ENCODE assay signal across 8 mouse cellular contexts in the genomic region with DNA sequence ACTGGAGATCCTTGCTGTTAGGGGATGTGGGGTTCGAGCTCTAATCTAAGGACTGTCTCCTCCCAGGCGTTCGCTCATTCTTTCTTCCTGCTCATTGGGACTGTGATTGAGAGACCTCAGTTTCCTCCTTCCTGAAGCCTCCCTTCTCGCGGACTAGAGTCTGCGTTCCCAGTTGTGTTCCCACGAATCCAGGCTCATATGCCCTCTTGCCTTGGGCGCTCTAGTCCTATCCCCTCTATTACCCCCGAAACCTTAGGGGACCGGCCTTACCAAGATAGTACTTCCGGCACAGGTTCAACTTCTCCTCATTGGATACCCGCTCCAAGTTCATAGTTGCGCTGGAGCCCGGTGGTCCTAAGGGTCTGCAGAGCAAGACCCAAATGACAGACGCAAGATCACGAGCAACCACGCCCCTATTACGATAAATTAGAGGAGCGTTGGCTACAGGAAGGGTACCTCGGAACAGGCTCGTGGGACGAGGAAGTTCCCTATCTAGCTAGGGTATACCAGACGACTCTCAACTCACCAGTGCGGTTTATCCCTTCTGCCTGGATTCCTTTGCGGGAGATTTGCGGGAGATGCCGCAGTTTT. TPM values are rescaled to one million over a fixed set of nuclear protein-coding genes. Genes with fewer than 3 reads are reported as not detected.
DNase-seq lines count a peak whose midpoint lies in the region; ATAC-seq and TF ChIP-seq lines count a peak whose summit lies in the region.

No protein-coding gene starts in this region.

- H3K9me3 ChIP-seq in limb, embryonic 12.5 days: no peaks in the 10 kb centered on the region
- no peaks in the 10 kb centered on the region for H3K9me3 ChIP-seq in neural tube, embryonic 14.5 days (ENCODE audit: control insufficient read depth, low read length)

- ATAC-seq in erythroblast, adult 5-6 weeks (replicated peaks; ENCODE audit: low FRiP score, poor library complexity, severe bottlenecking): peak; percentile 17
- no peak for ATAC-seq in limb, embryonic 12.5 days (ENCODE audit: insufficient number of reproducible peaks, insufficient read depth, low FRiP score, low TSS enrichment, low read depth)
- 0 out of 2 replicates have a peak, but pooled peaks have one; percentile 1 for ATAC-seq in neural tube, embryonic 14.5 days (ENCODE audit: low read depth)

- DNase-seq in left cerebral cortex, adult 2 months (ENCODE audit: extremely low spot score in 1 of 2, low spot score in 2 of 2): peak in 1 of 2 experiments; percentile 32
- no peak for DNase-seq in left cerebral cortex, adult 11 months (ENCODE audit: low spot score)
- DNase-seq in adipocyte (ENCODE audit: low spot score): peak; percentile 30
- DNase-seq in thymus, adult 18-20 months: no peak
- DNase-seq in gastrocnemius, postnatal 36 days: no peak

- H3K36me3 ChIP-seq in limb, embryonic 12.5 days: peaks cover 30% of the 10 kb centered on the region
- H3K36me3 ChIP-seq in neural tube, embryonic 14.5 days (ENCODE audit: control insufficient read depth, insufficient read depth, low read length): peaks cover 16% of the 10 kb centered on the region

- TF ChIP-seq CTCF in left cerebral cortex, adult 2 months (IDR thresholded peaks at IDR 0.05): no peak

- 2% methylated on average over 27 of the region's 27 CpGs for WGBS in limb, embryonic 12.5 days
- WGBS in neural tube, embryonic 14.5 days: 1% methylated on average over 27 of the region's 27 CpGs

- peaks cover 27% of the 10 kb centered on the region for H3K4me1 ChIP-seq in limb, embryonic 12.5 days (replicated peaks)
- peaks cover 12% of the 10 kb centered on the region for H3K4me1 ChIP-seq in neural tube, embryonic 14.5 days (ENCODE audit: control insufficient read depth, insufficient read depth, low read length)

- peak overlapping the region; percentile 99 for H3K27ac ChIP-seq in left cerebral cortex, adult 2 months
- peak overlapping the region; percentile 75 for H3K27ac ChIP-seq in limb, embryonic 12.5 days
- 0 out of 2 replicates have a peak overlapping the region, but pooled peaks have one; percentile 10 for H3K27ac ChIP-seq in neural tube, embryonic 14.5 days (ENCODE audit: low read depth, low read length)

- intact Hi-C loops in left cerebral cortex, adult 2 months (cut with DNase I): loop anchor here (2.0 kb wide), 1 partner anchor 26 kb away; a partner anchor contains a TSS
- intact Hi-C loops in gastrocnemius, postnatal 36 days (cut with DNase I): no loop called here

- H3K27me3 ChIP-seq in limb, embryonic 12.5 days: no peaks in the 10 kb centered on the region
- no peaks in the 10 kb centered on the region for H3K27me3 ChIP-seq in neural tube, embryonic 14.5 days (ENCODE audit: control insufficient read depth, insufficient read depth, low read length)

- H3K9ac ChIP-seq in limb, embryonic 12.5 days (replicated peaks): peak overlapping the region; percentile 65
- peak overlapping the region; percentile 70 for H3K9ac ChIP-seq in neural tube, embryonic 14.5 days (replicated peaks; ENCODE audit: low read depth, low read length)

- peak overlapping the region; percentile 71 for H3K4me2 ChIP-seq in limb, embryonic 12.5 days
- peak overlapping the region; percentile 69 for H3K4me2 ChIP-seq in neural tube, embryonic 14.5 days (ENCODE audit: low read depth, low read length)

- H3K4me3 ChIP-seq in left cerebral cortex, adult 2 months: peak overlapping the region; percentile 76
- H3K4me3 ChIP-seq in limb, embryonic 12.5 days (replicated peaks): peak overlapping the region; percentile 75
- peak overlapping the region; percentile 78 for H3K4me3 ChIP-seq in neural tube, embryonic 14.5 days (ENCODE audit: low read depth, low read length)

RNA-seq across cellular contexts. Expression of a gene that starts 0.5 kb away (rescaled TPM):
- 10 to 100 TPM; 67.4 to 74.4 TPM for total RNA-seq in left cerebral cortex, adult 2 months (2021)
- 3.5 and 30.1 TPM in 2 replicates for total RNA-seq in erythroblast, adult 5-6 weeks (2015; ENCODE audit: low replicate concordance)
- 30.0 and 39.4 TPM in 2 replicates for total RNA-seq in erythroblast, adult 5-6 weeks (2017; ENCODE audit: low replicate concordance)
- 87.8 and 89.9 TPM in 2 replicates for polyA plus RNA-seq in limb, embryonic 12.5 days (2016; fragmentation: Nextera tagmentation; extraction: Ambion mirVana)
- 99.4 and 99.6 TPM in 2 replicates for polyA plus RNA-seq in neural tube, embryonic 14.5 days (2014; fragmentation: Nextera tagmentation; extraction: Ambion mirVana)
- total RNA-seq in gastrocnemius, postnatal 36 days (2021): 10 to 100 TPM; 51.8 to 52.3 TPM

RNA-seq across cellular contexts. Expression of a gene that starts 0.5 kb away (rescaled TPM):
- 1 to 10 TPM; 6.4 to 8.8 TPM for total RNA-seq in left cerebral cortex, adult 2 months (2021)
- 1.3 and 4.8 TPM in 2 replicates for total RNA-seq in erythroblast, adult 5-6 weeks (2015; ENCODE audit: low replicate concordance)
- 5.2 and 6.6 TPM in 2 replicates for total RNA-seq in erythroblast, adult 5-6 weeks (2017; ENCODE audit: low replicate concordance)
- 16.3 and 18.5 TPM in 2 replicates for polyA plus RNA-seq in limb, embryonic 12.5 days (2016; fragmentation: Nextera tagmentation; extraction: Ambion mirVana)
- polyA plus RNA-seq in neural tube, embryonic 14.5 days (2014; fragmentation: Nextera tagmentation; extraction: Ambion mirVana): 8.1 and 9.4 TPM in 2 replicates
- 1 to 10 TPM; 1.8 TPM for total RNA-seq in gastrocnemius, postnatal 36 days (2021)

RNA-seq across cellular contexts. Expression of a gene that starts 0.8 kb away (rescaled TPM):
- total RNA-seq in left cerebral cortex, adult 2 months (2021): 10 to 100 TPM; 84.9 to 93.8 TPM
- 73.4 and 88.8 TPM in 2 replicates for total RNA-seq in erythroblast, adult 5-6 weeks (2015; ENCODE audit: low replicate concordance)
- total RNA-seq in erythroblast, adult 5-6 weeks (2017; ENCODE audit: low replicate concordance): 41.4 and 69.3 TPM in 2 replicates
- polyA plus RNA-seq in limb, embryonic 12.5 days (2016; fragmentation: Nextera tagmentation; extraction: Ambion mirVana): 136 TPM in 2 replicates
- 111 and 126 TPM in 2 replicates for polyA plus RNA-seq in neural tube, embryonic 14.5 days (2014; fragmentation: Nextera tagmentation; extraction: Ambion mirVana)
- 10 to 100 TPM; 95.1 to 99.1 TPM for total RNA-seq in gastrocnemius, postnatal 36 days (2021)

RNA-seq across cellular contexts. Expression of a gene that starts 2.6 kb away (rescaled TPM):
- 1 to 10 TPM; 3.8 to 6.6 TPM for total RNA-seq in left cerebral cortex, adult 2 months (2021)
- total RNA-seq in erythroblast, adult 5-6 weeks (2015; ENCODE audit: low replicate concordance): 4.0 and 7.3 TPM in 2 replicates
- total RNA-seq in erythroblast, adult 5-6 weeks (2017; ENCODE audit: low replicate concordance): not detected in 2 replicates
- polyA plus RNA-seq in limb, embryonic 12.5 days (2016; fragmentation: Nextera tagmentation; extraction: Ambion mirVana): 3.2 and 4.1 TPM in 2 replicates
- polyA plus RNA-seq in neural tube, embryonic 14.5 days (2014; fragmentation: Nextera tagmentation; extraction: Ambion mirVana): 2.8 and 3.7 TPM in 2 replicates
- total RNA-seq in gastrocnemius, postnatal 36 days (2021): under 1 TPM in 1 of 2 experiments, not detected in 1; 0.38 TPM

RNA-seq across cellular contexts. Expression of a gene that starts 3.0 kb away (rescaled TPM):
- 10 to 100 TPM; 42.9 to 43.2 TPM for total RNA-seq in left cerebral cortex, adult 2 months (2021)
- 48.0 and 55.0 TPM in 2 replicates for total RNA-seq in erythroblast, adult 5-6 weeks (2015; ENCODE audit: low replicate concordance)
- 7.8 and 8.9 TPM in 2 replicates for total RNA-seq in erythroblast, adult 5-6 weeks (2017; ENCODE audit: low replicate concordance)
- polyA plus RNA-seq in limb, embryonic 12.5 days (2016; fragmentation: Nextera tagmentation; extraction: Ambion mirVana): 45.4 and 51.5 TPM in 2 replicates
- 55.4 and 57.4 TPM in 2 replicates for polyA plus RNA-seq in neural tube, embryonic 14.5 days (2014; fragmentation: Nextera tagmentation; extraction: Ambion mirVana)
- 10 to 100 TPM in 1 of 2 experiments, 1 to 10 TPM in 1; 9.6 to 12.4 TPM for total RNA-seq in gastrocnemius, postnatal 36 days (2021)

Comparison
In these comparisons a context has a peak if more than half of its experiments do, and no peak if none do; other contexts are left out.
1. H3K27ac ChIP-seq: peak in every context shown above with its lines; median percentile 99 in left cerebral cortex, adult 2 months; 75 in limb, embryonic 12.5 days; 10 in neural tube, embryonic 14.5 days.